Mouse (Mus musculus): Measurements from ENCODE around the gene Golt1a.

Golt1a gene

GRCm38 (mm10) chr1:133347693-133348520 is 38.3 kb downstream of the Golt1a start:
- DNase-seq (ENCODE audit: low spot score): no peak

GRCm38 (mm10) chr1:133350210-133350609 is 40.6 kb downstream of the Golt1a start, which contains the start of gene Ren1:
Gene Ren1, plus strand, starts transcription at chr1:133350510.
- no peak for DNase-seq (ENCODE audit: low spot score)

DNA sequence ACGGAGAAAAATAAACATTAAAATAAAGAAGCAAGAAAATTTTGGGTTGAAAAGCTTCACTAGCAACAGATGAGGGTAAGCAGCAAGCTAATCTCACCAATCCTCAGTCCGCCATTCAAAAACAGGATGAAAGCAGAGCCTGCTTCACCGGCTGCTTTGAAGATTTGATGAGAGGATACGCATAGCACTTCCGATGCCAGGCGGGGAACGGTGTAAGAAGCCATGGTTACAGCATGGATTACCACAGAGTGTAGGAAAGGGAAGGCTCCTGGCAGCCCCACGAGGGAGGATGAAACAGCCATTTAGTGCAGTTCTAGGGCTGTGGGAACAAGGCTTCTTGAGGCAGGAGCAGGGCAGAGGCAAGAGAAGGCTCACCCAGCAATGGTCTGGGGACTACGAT is 42.2 kb downstream of the Golt1a start:
- no peak for DNase-seq (ENCODE audit: low spot score)

DNA sequence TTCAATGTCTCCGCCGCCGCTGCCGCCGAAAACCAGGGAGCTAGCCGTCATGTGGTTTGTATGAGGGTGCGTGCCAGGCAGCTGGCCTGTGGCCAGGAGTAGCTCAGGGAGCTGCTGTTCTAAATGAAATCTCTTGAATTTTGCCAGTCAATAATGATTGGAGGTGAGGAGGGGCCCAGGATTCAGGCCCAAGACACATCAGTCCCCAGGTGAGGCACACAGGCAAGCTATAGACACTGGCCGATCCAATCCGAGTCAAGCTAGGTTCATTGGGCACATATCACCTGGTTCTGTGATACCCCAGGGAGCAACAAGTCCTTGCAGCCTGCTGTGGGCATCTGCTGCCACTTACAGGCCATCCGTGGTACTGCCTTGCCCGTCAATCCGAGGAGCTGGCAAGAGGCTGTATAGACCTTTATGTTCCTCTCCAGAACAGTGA is 43.8 kb downstream of the Golt1a start:
- peak; percentile 80 for DNase-seq (ENCODE audit: low spot score)

DNA sequence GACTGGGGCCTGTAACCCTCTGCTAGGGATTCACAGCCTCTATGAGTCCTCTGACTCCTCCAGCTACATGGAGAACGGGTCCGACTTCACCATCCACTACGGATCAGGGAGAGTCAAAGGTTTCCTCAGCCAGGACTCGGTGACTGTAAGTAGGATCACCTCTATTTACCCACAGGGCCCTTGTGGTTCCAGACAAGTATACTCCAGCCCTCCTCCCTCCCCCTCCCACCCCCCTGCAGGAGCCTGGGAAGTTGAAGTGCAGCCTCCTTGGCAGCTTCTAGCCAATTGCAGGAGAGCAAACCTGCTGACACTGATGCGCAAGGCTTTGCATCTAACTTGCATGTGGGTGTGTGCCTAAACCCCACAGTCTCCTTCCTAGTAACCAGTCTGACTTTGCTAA is 45.9 kb downstream of the Golt1a start:
- no peak for DNase-seq (ENCODE audit: low spot score)

DNA sequence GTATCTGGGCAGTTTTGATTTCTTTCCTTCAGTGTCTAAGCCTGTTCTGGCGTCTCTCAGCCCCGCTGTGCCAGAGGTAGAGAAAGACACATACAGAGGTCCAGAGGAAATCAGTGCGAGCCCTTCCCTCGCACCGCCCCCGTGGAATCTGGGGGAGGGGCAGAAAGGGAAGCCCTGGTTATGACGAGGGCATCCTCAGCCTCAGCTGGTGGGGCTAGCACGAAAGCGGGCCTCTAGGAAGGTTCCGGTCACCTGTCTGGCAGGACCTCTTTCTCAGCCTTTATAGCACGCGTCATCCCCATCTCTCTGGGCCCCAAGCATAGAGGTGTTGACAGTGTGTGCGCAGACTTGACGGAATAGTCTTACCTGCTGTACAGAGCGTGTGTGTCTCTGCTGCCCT is 46.3 kb downstream of the Golt1a start:
- no peak for DNase-seq (ENCODE audit: low spot score)

DNA sequence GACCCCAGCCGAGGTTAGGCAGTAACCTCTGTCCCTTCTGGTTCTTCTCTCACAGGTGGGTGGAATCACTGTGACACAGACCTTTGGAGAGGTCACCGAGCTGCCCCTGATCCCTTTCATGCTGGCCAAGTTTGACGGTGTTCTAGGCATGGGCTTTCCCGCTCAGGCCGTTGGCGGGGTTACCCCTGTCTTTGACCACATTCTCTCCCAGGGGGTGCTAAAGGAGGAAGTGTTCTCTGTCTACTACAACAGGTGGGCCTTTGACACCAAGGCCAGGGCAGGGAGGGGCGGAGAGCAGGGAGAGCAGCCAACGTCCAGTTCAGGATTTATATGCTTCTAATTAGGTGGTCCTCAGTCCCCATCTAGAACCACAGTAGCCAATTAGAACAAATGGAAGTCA is 46.7 kb downstream of the Golt1a start:
- DNase-seq (ENCODE audit: low spot score): no peak

DNA sequence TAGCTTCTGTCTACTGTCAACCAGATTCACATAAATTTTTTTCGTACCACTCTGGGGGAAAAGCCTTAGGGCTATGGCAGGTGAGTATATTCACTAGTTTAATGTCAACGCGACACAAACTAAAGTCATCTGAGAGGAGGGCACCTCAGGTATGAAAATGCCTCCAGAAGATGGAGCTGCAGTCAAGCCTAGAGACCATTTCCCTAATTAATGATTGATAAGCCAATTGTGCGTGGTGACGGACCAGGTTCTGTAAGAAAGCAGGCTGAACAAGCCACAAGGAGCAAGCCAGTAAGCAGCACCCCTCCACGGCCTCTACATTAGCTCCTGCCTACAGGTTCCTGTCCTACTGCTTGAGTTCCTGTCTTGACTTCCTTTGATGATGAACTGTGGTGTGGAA is 51.4 kb downstream of the Golt1a start:
- no peak for DNase-seq (ENCODE audit: low spot score)

DNA sequence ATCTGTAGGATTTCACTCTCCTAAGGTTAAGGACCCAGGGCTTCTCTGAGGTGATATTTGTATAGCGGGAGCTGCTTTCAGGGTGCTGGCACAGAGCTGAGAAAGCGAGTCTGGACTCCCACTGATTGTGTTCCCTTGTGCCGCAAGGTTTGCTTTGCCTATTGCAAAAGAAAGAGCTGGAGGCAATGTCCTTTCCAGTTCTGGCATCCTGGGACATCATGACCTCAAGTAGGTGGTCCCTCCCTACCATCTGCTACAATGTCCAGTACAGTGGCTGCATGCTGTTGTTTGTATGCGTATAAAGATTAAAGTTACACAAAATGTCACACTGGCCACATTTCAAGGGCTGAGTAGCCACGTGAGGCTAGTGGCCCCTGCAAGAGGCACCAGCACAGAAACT is 52.5 kb downstream of the Golt1a start:
- no peak for DNase-seq (ENCODE audit: low spot score)

DNA sequence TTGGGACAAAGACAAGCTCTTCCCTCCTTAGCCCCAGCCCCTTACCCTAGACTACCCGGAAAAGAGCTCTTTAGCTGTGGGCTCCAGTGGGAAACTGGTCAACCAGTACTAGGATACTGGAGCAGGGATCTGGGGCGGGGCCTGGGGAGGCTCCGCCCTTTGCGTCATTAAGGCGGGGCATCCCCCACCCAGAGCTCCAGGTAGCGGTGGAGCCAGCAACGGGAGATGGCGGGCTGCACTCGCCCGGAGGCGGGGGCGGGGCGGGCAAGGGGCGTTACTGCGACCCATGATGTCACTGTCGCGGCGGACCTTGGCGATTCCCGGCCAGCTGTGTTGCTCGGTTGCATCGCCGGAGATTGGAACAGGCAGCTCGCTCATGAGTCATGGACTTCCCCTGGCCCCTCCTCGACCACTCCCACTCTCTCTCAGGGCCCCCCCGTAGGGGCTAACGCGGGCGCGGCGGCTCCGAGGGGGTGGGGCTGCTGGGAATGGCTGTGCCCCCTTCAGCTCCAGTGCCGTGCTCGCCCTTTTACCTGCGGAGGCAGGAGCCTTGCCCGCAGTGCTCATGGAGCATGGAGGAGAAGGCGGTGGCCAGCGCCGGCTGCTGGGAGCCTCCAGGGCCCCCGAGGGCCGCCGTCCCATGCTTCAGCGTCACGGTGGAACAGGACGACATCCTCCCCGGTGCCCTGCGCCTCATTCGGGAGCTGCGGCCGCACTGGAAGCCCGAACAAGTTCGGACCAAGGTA is 53.8 kb downstream of the Golt1a start, which contains the start of gene Etnk2:
Gene Etnk2, plus strand, starts transcription at position 297 of the 746 bp plus-strand sequence.
- DNase-seq (ENCODE audit: low spot score): peak; percentile 82

DNA sequence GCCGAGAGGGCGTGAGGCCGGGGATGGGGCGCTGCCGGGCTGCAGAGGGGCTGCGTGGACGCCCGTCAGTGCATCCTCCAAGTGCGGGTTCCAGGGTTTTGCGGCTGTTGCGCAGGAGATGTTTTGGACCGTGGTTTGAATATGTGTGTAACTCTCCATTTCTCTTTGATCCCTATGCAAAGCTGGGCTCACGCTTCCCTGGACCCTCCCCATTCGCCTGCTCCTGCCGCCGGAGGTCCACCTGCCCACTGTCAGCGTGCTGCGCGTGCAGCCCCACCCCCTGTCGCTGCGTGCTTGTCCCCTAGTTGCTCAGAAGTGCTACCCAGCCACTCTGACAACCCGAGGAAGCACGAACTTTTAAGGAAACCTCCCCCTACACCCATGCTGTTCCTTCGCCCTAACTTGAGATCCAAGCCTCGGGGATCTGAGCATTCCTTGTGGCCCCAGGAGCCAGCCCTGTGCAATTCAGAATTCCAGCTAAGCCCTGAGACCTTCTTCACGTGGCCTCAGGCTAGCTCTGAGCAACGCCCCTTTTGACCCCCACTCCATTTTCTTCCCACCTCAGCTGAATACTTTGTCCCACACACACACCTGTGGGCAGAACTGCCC is 54.5 kb downstream of the Golt1a start:
- DNase-seq (ENCODE audit: low spot score): no peak

DNA sequence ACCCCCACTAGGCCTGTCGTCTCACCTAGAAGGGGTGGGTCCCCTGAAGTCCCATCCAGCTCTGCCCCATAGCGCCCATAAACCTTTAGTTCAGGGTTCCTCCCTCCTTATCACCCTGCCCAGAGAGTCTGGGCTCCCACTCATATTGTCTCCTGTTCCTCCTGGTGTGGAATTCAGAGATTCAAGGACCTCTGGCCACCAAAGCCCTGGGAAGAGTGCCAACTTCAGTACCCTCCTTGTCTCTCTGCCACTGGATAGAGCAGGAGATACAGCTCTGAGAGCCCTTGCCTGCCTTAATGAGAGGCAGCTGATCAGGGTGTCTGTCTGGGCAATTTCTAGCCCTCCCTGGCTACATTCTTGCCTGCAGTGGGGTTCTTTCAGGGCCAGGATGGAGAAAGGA is 55.3 kb downstream of the Golt1a start:
- no peak for DNase-seq (ENCODE audit: low spot score)

DNA sequence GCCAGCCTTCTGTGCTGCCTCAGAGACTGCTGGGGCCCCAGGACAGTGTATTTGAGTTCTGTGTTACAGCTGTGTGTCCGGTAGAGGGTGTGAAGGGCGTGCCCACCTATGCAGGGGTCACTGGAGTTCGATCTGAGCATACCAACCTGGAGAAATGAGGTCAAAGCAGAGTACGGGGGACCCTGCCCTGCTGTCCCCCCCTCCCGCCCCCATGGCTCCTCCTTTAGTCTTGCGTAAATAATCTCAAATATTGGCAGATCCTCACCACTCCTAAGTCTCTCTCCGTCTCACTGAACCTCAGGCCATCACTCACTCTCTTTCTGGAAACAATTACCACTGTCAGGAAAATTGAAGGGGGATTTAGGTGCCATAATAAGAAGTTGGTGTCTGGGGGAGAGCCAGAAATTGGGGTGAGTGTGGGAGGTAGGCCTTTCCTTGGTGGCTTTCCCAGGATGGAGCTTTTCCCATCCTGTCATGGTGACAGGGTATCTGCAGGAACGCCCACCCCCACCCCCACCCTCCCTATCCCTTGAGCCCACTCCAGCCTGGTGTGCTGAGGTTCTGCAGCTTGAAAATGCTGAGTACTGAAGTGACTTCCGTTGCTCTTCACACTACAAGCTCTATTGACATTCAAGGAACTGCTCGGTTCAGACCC is 57.5 kb downstream of the Golt1a start:
- no peak for DNase-seq (ENCODE audit: low spot score)

DNA sequence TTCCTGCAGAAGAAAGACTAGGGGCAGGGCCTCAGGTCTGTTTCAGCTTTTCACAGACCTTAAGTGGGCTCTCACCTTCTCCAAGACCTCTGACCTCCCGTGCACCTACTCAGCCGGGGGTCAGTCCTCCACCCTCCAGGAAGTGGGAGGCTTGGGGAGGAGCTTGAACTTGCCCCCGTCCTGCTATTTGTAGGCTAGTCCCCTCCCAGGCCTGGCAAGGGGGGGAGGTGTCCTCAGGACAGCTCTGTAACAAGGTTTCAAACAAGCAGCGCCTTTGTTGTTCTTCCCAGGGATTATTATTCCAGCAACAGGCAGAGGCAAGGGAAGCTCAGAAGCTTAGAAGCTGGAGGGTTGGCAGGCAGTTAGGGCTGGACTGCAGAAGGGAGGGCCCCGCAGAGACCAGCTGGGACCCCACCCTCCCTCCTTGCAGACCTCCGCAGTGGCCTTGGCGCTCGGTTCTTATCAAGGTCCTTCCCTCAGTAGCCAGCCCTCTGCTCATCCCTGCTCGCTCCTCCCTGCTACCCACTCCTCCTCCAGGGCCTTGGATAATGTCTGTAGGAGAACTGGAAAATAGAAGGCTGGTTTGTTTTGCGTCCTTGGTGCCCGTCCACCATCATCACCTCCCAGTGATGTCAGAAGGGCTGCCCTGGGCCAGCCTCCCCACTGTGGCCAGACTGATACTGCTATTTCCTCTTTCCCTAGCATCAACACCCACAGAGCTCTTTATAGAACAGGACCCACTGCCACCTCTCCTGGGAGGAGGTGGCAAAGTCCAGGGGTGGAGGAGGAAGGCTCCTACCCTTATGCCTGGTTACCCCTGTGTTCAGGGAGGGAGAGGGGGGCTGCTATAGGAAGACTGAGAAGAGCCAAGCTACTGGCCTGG is 58.2 kb downstream of the Golt1a start:
- peak; percentile 58 for DNase-seq (ENCODE audit: low spot score)

DNA sequence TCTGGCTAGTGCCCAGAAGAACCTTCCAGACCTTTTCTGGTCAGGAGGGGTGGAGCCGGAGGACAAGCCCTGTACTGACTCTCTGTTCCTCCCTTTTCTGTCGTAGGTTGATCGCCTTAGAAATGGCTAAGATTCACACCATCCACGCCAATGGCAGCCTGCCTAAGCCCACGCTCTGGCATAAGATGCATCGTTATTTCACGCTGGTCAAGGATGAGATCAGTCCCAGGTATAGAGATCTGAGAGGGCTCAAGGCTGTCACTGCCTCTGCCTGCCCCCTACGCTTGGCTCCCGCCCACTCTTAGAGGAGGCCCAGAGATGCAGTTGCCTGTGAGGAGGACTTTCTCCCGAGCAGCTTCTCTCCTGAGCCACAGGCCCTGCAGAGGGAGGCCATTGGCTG is 59.0 kb downstream of the Golt1a start:
- DNase-seq (ENCODE audit: low spot score): no peak

GRCm38 (mm10) chr1:133370352-133370751 is 60.8 kb downstream of the Golt1a start:
- DNase-seq (ENCODE audit: low spot score): no peak

DNA sequence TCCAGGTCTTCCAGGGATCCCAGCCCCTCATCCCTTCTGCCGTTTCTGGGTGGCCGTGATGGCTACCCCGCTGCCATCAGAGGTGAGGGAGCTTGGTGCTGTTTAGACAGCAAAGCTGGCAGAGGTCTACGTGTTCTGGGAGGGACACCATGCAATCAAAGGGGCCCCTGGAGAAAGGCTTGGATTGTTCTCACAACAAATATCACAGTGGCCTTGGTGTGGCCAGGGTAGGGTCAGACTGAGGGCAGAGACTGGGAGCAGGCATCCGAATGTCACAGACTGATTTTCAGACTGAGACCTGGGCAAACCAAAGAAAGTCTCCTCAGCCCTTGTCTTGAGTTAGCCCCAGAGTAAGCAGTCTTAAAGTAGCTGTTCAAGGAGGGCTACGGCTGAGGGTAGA is 61.8 kb downstream of the Golt1a start:
- no peak for DNase-seq (ENCODE audit: low spot score)

GRCm38 (mm10) chr1:133372113-133372512 is 62.5 kb downstream of the Golt1a start:
- DNase-seq (ENCODE audit: low spot score): no peak
